Mouse (Mus musculus) embryonic fibroblast, embryonic 13.5 days (primary cell): ENCODE measurements around the gene 1700102P08Rik. TPM values are rescaled to one million over a fixed set of nuclear protein-coding genes. Genes with fewer than 3 reads are reported as not detected.

Experiments
- H3K27ac ChIP-seq: 2 replicates; pipeline ENCODE4 v1.5.1; 2012; ENCODE audit warnings: low read length, control low read depth, inconsistent platforms; ENCODE audit not compliant: insufficient read depth
- H3K4me1 ChIP-seq: 2 replicates; pipeline ENCODE4 v1.6.1; 2011; ENCODE audit warnings: low read length; ENCODE audit not compliant: control insufficient read depth, insufficient read depth
- H3K4me3 ChIP-seq: 2 replicates; pipeline ENCODE4 v1.5.1; 2011; ENCODE audit warnings: mild to moderate bottlenecking, control low read depth, low read length; ENCODE audit not compliant: insufficient read depth
- CTCF ChIP-seq: IDR thresholded peaks from 2 replicates; pipeline ENCODE4 v1.5.1; 2011; ENCODE audit warnings: mild to moderate bottlenecking, control low read depth, low read length, moderate library complexity, borderline replicate concordance; ENCODE audit not compliant: insufficient read depth
- POLR2A ChIP-seq: IDR thresholded peaks from 2 replicates; pipeline ENCODE4 v1.6.1; 2011; ENCODE audit warnings: low read depth, mild to moderate bottlenecking, control low read depth, low read length, moderate library complexity
- polyA plus RNA-seq: library from polyadenylated mRNA; stranded (reverse); fragments of >200 nt; gene quantifications from 2 replicates; pipeline ENCODE4 v1.2.4, GENCODE M21; 2011; ENCODE audit warnings: low read depth; ENCODE audit not compliant: missing spikeins, insufficient read length

1700102P08Rik gene
- 0.63 TPM in 1 of 2 replicates, not detected in the other for polyA plus RNA-seq

- Histone ChIP-seq H3K4me3 (no peak within 1 kb of the TSS), H3K4me1 (no peaks in the 10 kb centered on the region)
- TF ChIP-seq POLR2A: no peak
- no peak for TF ChIP-seq CTCF
These were observed at the start of gene 1700102P08Rik for GRCm38 (mm10) chr9:108392676-108393075. Gene 1700102P08Rik (plus strand): TSS chr9:108392805.

GRCm38 (mm10) chr9:108343331-108343730, 49.3 kb upstream of the 1700102P08Rik start:
- Histone ChIP-seq H3K4me3 (no peak overlapping the region), H3K27ac (peak overlapping the region; percentile 98), H3K4me1 (peaks cover 9% of the 10 kb centered on the region)
- TF ChIP-seq CTCF: no peak
- no peak for TF ChIP-seq POLR2A

More at GRCm38 (mm10) chr9:108392676-108393075, at the start of gene 1700102P08Rik:
- H3K27ac ChIP-seq: no peak within 1 kb of the TSS

GRCm38 (mm10) chr9:108343835-108344234, 48.8 kb upstream of the 1700102P08Rik start:
- TF ChIP-seq CTCF (no peak), POLR2A (no peak)
- peaks cover 9% of the 10 kb centered on the region for H3K4me1 ChIP-seq
- no peak overlapping the region for H3K27ac ChIP-seq
- H3K4me3 ChIP-seq: no peak overlapping the region

GRCm38 (mm10) chr9:108344471-108344870, 48.1 kb upstream of the 1700102P08Rik start:
- TF ChIP-seq CTCF (no peak), POLR2A (no peak)
- Histone ChIP-seq H3K4me3 (no peak overlapping the region), H3K4me1 (peaks cover 9% of the 10 kb centered on the region), H3K27ac (no peak overlapping the region)

GRCm38 (mm10) chr9:108347024-108347423, 45.6 kb upstream of the 1700102P08Rik start:
- peaks cover 3% of the 10 kb centered on the region for H3K4me1 ChIP-seq
- TF ChIP-seq POLR2A: no peak
- no peak for TF ChIP-seq CTCF
- H3K27ac ChIP-seq: peak overlapping the region; percentile 85
- peak overlapping the region; percentile 56 for H3K4me3 ChIP-seq

- TF ChIP-seq POLR2A (peak; percentile 79), CTCF (no peak)
- no peaks in the 10 kb centered on the region for H3K4me1 ChIP-seq
These were observed 44.9 kb upstream of the 1700102P08Rik start, which contains the start of gene Usp4 for GRCm38 (mm10) chr9:108347540-108348289. Gene Usp4 (plus strand): TSS chr9:108347853.

GRCm38 (mm10) chr9:108348290-108348680, 44.3 kb upstream of the 1700102P08Rik start:
- no peak for TF ChIP-seq CTCF
- TF ChIP-seq POLR2A: no peak
- Histone ChIP-seq H3K4me1 (no peaks in the 10 kb centered on the region), H3K4me3 (peak overlapping the region; percentile 84), H3K27ac (peak overlapping the region; percentile 97)

More at GRCm38 (mm10) chr9:108347540-108348289, 44.9 kb upstream of the 1700102P08Rik start, which contains the start of gene Usp4:
- Histone ChIP-seq H3K4me3 (peak within 1 kb of the TSS; percentile 84), H3K27ac (peak within 1 kb of the TSS; percentile 97)

- no peak for TF ChIP-seq POLR2A
- no peak for TF ChIP-seq CTCF
- Histone ChIP-seq H3K27ac (no peak overlapping the region), H3K4me3 (no peak overlapping the region)
These were observed 42.9 kb upstream of the 1700102P08Rik start for GRCm38 (mm10) chr9:108349727-108350126.

GRCm38 (mm10) chr9:108378234-108378633, 14.4 kb upstream of the 1700102P08Rik start:
- H3K4me1 ChIP-seq: no peaks in the 10 kb centered on the region
- H3K27ac ChIP-seq: no peak overlapping the region
- no peak overlapping the region for H3K4me3 ChIP-seq
- TF ChIP-seq POLR2A: no peak
- no peak for TF ChIP-seq CTCF

More at GRCm38 (mm10) chr9:108349727-108350126, 42.9 kb upstream of the 1700102P08Rik start:
- no peaks in the 10 kb centered on the region for H3K4me1 ChIP-seq

GRCm38 (mm10) chr9:108378736-108379135, 13.9 kb upstream of the 1700102P08Rik start:
- Histone ChIP-seq H3K4me3 (no peak overlapping the region), H3K4me1 (no peaks in the 10 kb centered on the region), H3K27ac (no peak overlapping the region)
- TF ChIP-seq CTCF (no peak), POLR2A (no peak)

GRCm38 (mm10) chr9:108379294-108379693, 13.3 kb upstream of the 1700102P08Rik start:
- TF ChIP-seq POLR2A: no peak
- Histone ChIP-seq H3K27ac (no peak overlapping the region), H3K4me1 (no peaks in the 10 kb centered on the region), H3K4me3 (no peak overlapping the region)
